In the genomic region with DNA sequence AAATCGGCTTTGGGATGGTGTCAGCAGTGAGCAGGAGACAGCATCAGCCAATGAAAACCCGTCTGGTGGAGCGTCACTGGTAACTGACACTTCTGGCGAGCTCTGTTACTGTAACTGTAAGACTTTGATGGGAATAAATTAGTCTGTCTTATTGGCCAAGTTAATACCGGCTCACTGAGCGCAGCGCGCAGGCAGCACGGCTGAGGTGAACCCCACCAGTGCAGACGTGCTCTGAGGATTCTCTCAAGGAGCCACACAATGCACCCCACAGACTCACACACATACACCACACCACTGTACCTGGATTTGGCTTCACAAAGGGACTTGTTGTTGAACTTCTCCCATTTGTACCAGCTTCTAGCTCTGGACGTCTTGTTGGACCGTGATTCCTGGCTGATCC, we compare ENCODE assay signal across 15 mouse cellular contexts. TPM values are rescaled to one million over a fixed set of nuclear protein-coding genes. Genes with fewer than 3 reads are reported as not detected.
DNase-seq lines count a peak whose midpoint lies in the region; ATAC-seq and TF ChIP-seq lines count a peak whose summit lies in the region.
"Had no signal": no experiment of that assay in that cellular context is flagged by ENCODE, and none has a peak within 500 bp of the region (broad histone marks: within the 10 kb centered on the region; RNA-seq: fewer than 3 reads in every experiment).

No protein-coding gene starts in this region.

- DNase-seq in heart, adult 11 months: peak; percentile 80
- DNase-seq in heart, embryonic 10.5 days (ENCODE audit: low spot score): no peak
- DNase-seq in midbrain, postnatal 0 days (ENCODE audit: low spot score): peak; percentile 65
- DNase-seq in cerebellum, postnatal 14 days: peak; percentile 48 to 74
- DNase-seq in layer of hippocampus, postnatal 25 days (ENCODE audit: extremely low spot score in 1 of 2, low spot score in 1 of 2): no peak
- DNase-seq: kidney, adult 2 months; kidney, postnatal 36 days; thymus, adult 18-20 months had no signal

- H3K4me1 ChIP-seq in heart, embryonic 10.5 days: peaks cover 20% of the 10 kb centered on the region
- H3K4me1 ChIP-seq in midbrain, postnatal 0 days (ENCODE audit: insufficient read depth, low read length): peaks cover 4% of the 10 kb centered on the region; the same call in 1 of the 2 replicates
- peaks cover 26% of the 10 kb centered on the region for H3K4me1 ChIP-seq in midbrain, embryonic 13.5 days (replicated peaks)
- H3K4me1 ChIP-seq in forebrain, embryonic 16.5 days (replicated peaks; ENCODE audit: control insufficient read depth, insufficient read depth, low read length): peaks cover 65% of the 10 kb centered on the region
- H3K4me1 ChIP-seq: liver, embryonic 12.5 days had no signal

- H3K27me3 ChIP-seq in heart, embryonic 10.5 days (ENCODE audit: insufficient read depth, poor library complexity, severe bottlenecking): no peaks in the 10 kb centered on the region
- H3K27me3 ChIP-seq in midbrain, postnatal 0 days (ENCODE audit: insufficient read depth, low read length): no peaks in the 10 kb centered on the region
- peaks cover 22% of the 10 kb centered on the region; the same call in 1 of the 2 replicates for H3K27me3 ChIP-seq in midbrain, embryonic 13.5 days
- H3K27me3 ChIP-seq in forebrain, embryonic 16.5 days (replicated peaks; ENCODE audit: control insufficient read depth, insufficient read depth, low read length): no peaks in the 10 kb centered on the region
- H3K27me3 ChIP-seq: liver, embryonic 12.5 days; lung, embryonic 15.5 days had no signal

- no peak overlapping the region for H3K4me3 ChIP-seq in heart, embryonic 10.5 days
- H3K4me3 ChIP-seq in midbrain, postnatal 0 days (ENCODE audit: low read depth, low read length): no peak overlapping the region
- no peak overlapping the region for H3K4me3 ChIP-seq in midbrain, embryonic 13.5 days (replicated peaks)
- no peak overlapping the region for H3K4me3 ChIP-seq in forebrain, embryonic 16.5 days (replicated peaks; ENCODE audit: low read length)
- H3K4me3 ChIP-seq: limb, embryonic 10.5 days; liver, embryonic 12.5 days; lung, embryonic 15.5 days; myocyte had no signal

- no peak overlapping the region for H3K9ac ChIP-seq in midbrain, postnatal 0 days (replicated peaks; ENCODE audit: low read length, poor library complexity, severe bottlenecking)
- H3K9ac ChIP-seq in midbrain, embryonic 13.5 days (replicated peaks): no peak overlapping the region
- no peak overlapping the region for H3K9ac ChIP-seq in forebrain, embryonic 16.5 days (replicated peaks; ENCODE audit: low read depth, low read length)
- H3K9ac ChIP-seq: liver, embryonic 12.5 days; lung, embryonic 15.5 days had no signal

- peak; percentile 36; the same call in 1 of the 2 replicates for ATAC-seq in midbrain, postnatal 0 days (ENCODE audit: low FRiP score)
- no peak for ATAC-seq in midbrain, embryonic 13.5 days
- ATAC-seq in forebrain, embryonic 16.5 days: peak; percentile 47
- ATAC-seq: liver, embryonic 12.5 days had no signal

- no peak overlapping the region for H3K27ac ChIP-seq in heart, embryonic 10.5 days
- H3K27ac ChIP-seq in midbrain, postnatal 0 days (ENCODE audit: low read depth, low read length): no peak overlapping the region
- H3K27ac ChIP-seq in midbrain, embryonic 13.5 days: no peak overlapping the region
- peak overlapping the region; percentile 84 for H3K27ac ChIP-seq in forebrain, embryonic 16.5 days (ENCODE audit: low read length)
- H3K27ac ChIP-seq: limb, embryonic 10.5 days; liver, embryonic 12.5 days; lung, embryonic 15.5 days had no signal

- no peaks in the 10 kb centered on the region for H3K9me3 ChIP-seq in heart, embryonic 10.5 days
- H3K9me3 ChIP-seq in midbrain, postnatal 0 days (ENCODE audit: low read length): no peaks in the 10 kb centered on the region
- H3K9me3 ChIP-seq in midbrain, embryonic 13.5 days: no peaks in the 10 kb centered on the region
- 0 out of 2 replicates have a peak, but pooled peaks cover 2% of the 10 kb centered on the region for H3K9me3 ChIP-seq in forebrain, embryonic 16.5 days (ENCODE audit: control insufficient read depth, low read length)
- H3K9me3 ChIP-seq: G1E; limb, embryonic 10.5 days; liver, embryonic 12.5 days; lung, embryonic 15.5 days had no signal

- no peak overlapping the region for H3K4me2 ChIP-seq in midbrain, postnatal 0 days (ENCODE audit: low read depth, low read length, poor library complexity, severe bottlenecking)
- no peak overlapping the region for H3K4me2 ChIP-seq in midbrain, embryonic 13.5 days (replicated peaks)
- peak overlapping the region; percentile 4; the same call in 1 of the 2 replicates for H3K4me2 ChIP-seq in forebrain, embryonic 16.5 days (ENCODE audit: low read length)
- H3K4me2 ChIP-seq: liver, embryonic 12.5 days; lung, embryonic 15.5 days had no signal

- TF ChIP-seq CTCF in midbrain, postnatal 0 days (IDR thresholded peaks at IDR 0.05): no peak

- 93% methylated on average over 12 of the region's 12 CpGs for WGBS in heart, embryonic 10.5 days
- 77% methylated on average over 12 of the region's 12 CpGs for WGBS in midbrain, postnatal 0 days
- WGBS in midbrain, embryonic 13.5 days: 83% methylated on average over 12 of the region's 12 CpGs
- 39% methylated on average over 12 of the region's 12 CpGs for WGBS in forebrain, embryonic 16.5 days

- peaks cover 58% of the 10 kb centered on the region for H3K36me3 ChIP-seq in heart, embryonic 10.5 days
- H3K36me3 ChIP-seq in midbrain, postnatal 0 days (ENCODE audit: insufficient read depth, low read length): peaks cover 7% of the 10 kb centered on the region
- H3K36me3 ChIP-seq in midbrain, embryonic 13.5 days: peaks cover 23% of the 10 kb centered on the region
- peaks cover 17% of the 10 kb centered on the region for H3K36me3 ChIP-seq in forebrain, embryonic 16.5 days (ENCODE audit: control insufficient read depth, insufficient read depth)
- H3K36me3 ChIP-seq: G1E had no signal

RNA-seq across cellular contexts. Expression of gene Efnb2, which starts 39.0 kb away (rescaled TPM):
- 15.9 and 24.4 TPM in 2 replicates for polyA plus RNA-seq in heart, embryonic 10.5 days (2016; fragmentation: Nextera tagmentation; extraction: Ambion mirVana)
- total RNA-seq in midbrain, postnatal 0 days (2014; rRNA removed): 19.5 and 20.7 TPM in 2 replicates
- polyA plus RNA-seq in midbrain, postnatal 0 days (2015; fragmentation: Nextera tagmentation; extraction: Ambion mirVana): 6.5 and 6.8 TPM in 2 replicates
- 12.7 and 16.2 TPM in 2 replicates for polyA plus RNA-seq in midbrain, embryonic 13.5 days (2015; fragmentation: Nextera tagmentation; extraction: Ambion mirVana)
- polyA plus RNA-seq in forebrain, embryonic 16.5 days (2015; fragmentation: Nextera tagmentation; extraction: Ambion mirVana): 54.6 and 68.2 TPM in 2 replicates
- 10 to 100 TPM; 30.5 to 34.1 TPM for total RNA-seq in layer of hippocampus, postnatal 25 days (2021)

Comparison
In these comparisons a context has a peak if more than half of its experiments do, and no peak if none do; other contexts are left out.
1. DNase-seq: peak in heart, adult 11 months (single experiment), midbrain, postnatal 0 days (single experiment) and cerebellum, postnatal 14 days (2 of 2); none in heart, embryonic 10.5 days (single experiment) and layer of hippocampus, postnatal 25 days (0 of 2).